Mouse (Mus musculus) layer of hippocampus, postnatal 36 days (tissue): Measurements from ENCODE around the gene Rapgef4. TPM values are rescaled to one million over a fixed set of nuclear protein-coding genes. Genes with fewer than 3 reads are reported as not detected.

Source experiments
- DNase-seq, 2 experiments: peaks; one replicate each; pipeline ENCODE4 v3.0.0; 2022
- total RNA-seq, 2 experiments: library from RNA; stranded (reverse); gene quantifications; 2 replicates each; pipeline ENCODE4 v1.2.3; 2021

The Rapgef4 gene
- total RNA-seq, 2 experiments from 2014 or later = 339 to 358 TPM

DNA sequence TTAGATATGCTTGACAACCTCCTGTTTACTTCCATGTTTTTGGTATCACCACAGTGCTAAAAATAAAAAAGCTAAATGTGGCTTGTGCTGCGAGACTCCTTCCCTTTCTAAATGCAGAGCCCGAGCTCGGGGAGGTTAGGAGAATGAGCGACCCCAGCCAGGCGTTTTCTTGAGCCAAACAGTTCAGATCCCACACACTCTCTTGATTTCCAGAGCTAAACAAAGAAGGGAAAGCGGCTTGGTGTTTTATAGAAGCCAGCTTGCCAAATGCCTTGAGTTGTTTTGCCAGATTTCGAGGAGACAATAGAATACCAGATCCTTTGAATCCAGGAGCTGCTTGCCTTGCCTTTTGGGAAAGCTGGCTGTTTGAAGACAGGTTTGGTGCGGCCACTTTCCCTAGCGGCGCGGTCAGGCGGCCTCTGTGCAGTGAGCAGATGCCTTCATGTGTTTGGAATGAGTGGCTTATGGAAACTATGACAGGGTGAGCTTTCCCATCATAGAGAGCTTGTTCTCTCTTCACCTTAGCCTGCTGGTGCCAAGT lies 254.4 kb downstream of the Rapgef4 start:
- DNase-seq = no peak

DNA sequence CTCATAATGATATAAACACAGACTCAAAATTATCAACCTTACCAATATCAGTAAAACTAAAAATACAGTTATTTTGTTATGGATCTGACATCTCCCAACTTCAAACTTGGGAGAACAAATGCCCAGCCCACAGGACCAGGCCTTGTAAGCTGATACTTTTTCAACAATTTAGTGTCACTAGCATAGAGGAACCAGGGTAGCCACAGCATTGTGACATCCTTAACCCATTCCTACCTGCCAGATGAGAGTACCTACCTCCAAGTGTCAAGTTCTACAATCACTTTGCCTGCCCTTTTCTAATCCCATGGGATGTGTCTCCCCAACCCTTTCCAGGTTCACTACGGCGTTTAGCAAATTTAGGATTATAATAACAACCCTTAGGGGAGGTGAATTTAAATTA lies 257.4 kb downstream of the Rapgef4 start:
- no peak for DNase-seq

DNA sequence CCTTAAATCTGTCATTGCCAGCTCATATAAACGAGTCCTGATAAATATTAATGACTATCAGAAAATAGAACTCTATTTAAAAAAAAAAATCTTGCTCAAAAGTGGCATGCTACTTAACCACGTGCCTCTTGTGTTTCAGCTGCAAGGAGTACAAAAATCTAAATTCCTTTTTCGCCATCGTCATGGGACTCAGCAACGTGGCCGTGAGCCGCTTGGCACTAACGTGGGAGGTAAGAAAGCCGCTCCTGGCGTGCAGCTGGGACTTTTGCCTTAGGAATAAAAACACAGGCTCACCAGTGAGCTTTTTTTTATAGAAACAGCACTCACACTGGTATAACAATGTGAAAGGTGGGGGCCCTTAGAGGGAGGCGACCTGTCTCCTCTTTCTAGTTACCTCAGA lies 257.9 kb downstream of the Rapgef4 start:
- DNase-seq = peak in 1 of 2 experiments; percentile 27

GRCm38 (mm10) chr2:72239456-72239855 lies 258.4 kb downstream of the Rapgef4 start:
- no peak for DNase-seq

GRCm38 (mm10) chr2:72239993-72240392 lies 259.0 kb downstream of the Rapgef4 start:
- no peak for DNase-seq

DNA sequence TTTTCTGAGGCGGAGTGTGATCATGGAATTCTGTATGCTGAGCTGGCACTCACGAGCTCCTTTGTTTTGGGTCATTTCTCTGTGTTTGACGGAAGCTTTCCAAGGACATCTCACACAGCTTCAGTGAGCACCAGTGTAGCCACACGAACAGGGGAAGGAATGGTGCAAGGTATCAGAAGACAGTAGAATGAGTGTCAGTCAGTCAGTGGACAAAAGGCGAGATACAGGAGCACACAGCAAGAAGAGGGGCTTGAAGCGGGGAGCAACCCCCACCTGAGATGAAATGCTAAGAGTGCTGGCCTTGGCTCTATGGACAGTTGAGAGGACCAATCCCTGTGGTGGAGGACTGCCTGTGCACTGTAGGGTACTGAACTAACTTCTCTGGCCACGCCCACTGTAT lies 259.7 kb downstream of the Rapgef4 start:
- no peak for DNase-seq

GRCm38 (mm10) chr2:72241714-72242472 lies 260.9 kb downstream of the Rapgef4 start:
- DNase-seq = no peak

DNA sequence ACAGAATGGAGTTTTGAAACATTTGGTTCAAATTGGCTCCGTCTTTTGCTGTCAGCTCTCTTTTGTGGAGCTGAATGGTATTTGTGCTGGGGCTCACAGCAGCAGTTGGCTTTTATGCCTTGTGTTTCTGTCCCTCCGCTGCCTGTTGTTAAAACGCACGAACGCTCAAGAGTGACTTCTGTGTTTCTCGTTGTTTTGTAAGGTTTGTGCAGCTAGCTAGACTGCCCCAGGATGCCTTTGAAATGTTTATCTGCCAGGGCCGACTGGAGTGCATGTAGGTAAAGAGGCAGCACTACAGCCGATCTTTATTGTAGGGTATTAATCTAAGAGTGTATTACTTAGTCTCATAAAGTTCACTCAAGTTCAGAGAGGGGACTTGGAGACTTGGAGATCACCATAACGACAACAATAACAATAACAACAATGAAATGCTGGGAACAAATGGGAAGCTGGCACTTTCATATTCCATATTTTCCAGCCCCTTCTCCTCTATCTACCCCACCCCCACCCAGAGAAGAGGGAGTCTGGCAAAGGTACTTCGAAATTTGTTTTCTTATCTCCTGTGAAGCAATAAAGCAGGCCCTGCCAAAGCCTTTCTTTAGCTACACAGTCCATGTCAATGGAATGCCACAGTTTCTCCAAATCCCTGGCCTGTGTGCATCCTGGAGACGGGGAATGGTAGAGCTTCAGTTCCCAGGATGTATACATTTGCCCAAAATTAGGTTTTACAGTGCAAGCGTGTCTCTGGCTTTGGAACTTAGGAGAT lies 262.1 kb downstream of the Rapgef4 start:
- DNase-seq = no peak

GRCm38 (mm10) chr2:72245631-72246030 lies 264.6 kb downstream of the Rapgef4 start:
- DNase-seq = no peak

DNA sequence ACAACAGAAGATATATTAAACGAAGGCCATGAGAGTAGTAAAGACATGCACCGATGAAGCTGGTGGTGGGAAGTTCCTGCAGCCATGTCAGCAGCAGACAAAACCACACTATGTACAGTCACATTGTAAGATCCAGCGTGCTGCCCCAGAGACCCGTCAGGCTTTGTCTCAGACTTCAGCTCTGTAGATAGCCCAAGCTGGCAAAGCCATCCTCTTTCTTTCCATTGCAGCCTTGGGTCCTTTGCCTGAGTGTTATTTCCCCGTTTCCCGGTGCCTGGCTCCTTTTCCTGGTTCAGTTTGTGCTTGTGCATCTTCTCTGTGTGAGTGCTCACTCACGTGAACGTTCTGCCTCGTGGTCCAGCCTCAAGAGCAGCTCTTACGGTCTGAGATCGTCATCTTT lies 265.3 kb downstream of the Rapgef4 start:
- DNase-seq = no peak

DNA sequence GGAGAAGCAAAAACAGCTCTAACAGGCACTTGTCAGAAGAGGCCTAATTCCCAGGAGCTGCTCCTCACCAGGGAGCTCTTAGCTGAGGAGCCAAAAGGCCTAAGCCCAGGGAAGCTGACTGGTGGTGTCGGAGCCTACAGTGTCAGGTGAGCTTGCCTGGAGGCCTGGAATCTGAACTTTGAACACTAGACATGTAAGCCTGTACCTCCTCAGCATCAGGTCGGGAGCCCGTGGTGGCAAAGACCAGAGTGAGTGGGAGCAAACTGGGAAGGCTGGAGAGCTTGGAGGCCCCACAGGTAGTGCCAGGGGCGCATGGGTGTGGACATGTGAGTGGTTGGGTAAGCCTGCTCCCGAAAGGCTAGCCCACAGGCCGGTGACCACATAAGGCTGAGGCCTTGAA lies 266.8 kb downstream of the Rapgef4 start:
- no peak for DNase-seq

- no peak for DNase-seq
Observed at GRCm38 (mm10) chr2:72252510-72253505, 271.8 kb downstream of the Rapgef4 start.

GRCm38 (mm10) chr2:72253882-72254281 lies 272.8 kb downstream of the Rapgef4 start:
- DNase-seq = no peak

DNA sequence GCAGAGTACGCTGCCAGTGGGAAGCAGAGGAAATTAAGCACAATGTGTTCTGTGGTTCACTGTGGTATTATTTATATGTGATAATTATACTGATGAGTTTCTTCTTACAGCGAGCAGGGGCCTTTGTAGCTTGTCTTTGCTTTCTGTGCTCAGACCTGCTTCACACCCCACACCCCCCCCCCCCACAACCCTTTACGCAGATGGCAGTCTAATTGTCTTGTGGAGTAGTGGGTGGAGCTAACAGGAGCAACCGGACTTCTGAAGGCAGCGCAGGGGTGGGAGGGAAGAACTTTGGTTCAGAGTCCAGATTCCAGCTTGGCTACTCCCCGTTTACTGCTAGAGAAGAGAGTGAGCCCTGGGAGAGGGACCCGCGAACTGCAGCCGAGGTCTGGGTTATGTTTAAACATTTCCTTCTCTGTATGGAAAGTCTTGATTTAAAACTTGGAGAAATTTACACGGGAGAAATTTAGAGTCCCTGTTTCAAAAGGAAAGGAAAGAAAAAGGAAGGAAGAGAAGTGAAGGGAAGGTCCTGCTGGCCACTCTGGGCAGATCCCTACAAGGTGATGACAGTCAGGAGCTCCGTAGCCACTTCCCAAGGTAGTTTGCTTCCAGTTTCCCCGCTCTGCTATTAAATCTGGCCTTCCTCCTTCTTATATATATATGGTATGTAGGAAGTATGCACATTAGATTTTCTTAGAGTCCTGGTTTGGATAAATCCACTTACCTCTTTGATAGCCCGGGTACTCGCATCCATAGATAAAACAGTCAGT lies 274.0 kb downstream of the Rapgef4 start:
- DNase-seq = no peak

- no peak for DNase-seq
Observed at GRCm38 (mm10) chr2:72260704-72261103, 279.7 kb downstream of the Rapgef4 start.

GRCm38 (mm10) chr2:72262814-72263480 lies 281.9 kb downstream of the Rapgef4 start:
- DNase-seq = no peak

DNA sequence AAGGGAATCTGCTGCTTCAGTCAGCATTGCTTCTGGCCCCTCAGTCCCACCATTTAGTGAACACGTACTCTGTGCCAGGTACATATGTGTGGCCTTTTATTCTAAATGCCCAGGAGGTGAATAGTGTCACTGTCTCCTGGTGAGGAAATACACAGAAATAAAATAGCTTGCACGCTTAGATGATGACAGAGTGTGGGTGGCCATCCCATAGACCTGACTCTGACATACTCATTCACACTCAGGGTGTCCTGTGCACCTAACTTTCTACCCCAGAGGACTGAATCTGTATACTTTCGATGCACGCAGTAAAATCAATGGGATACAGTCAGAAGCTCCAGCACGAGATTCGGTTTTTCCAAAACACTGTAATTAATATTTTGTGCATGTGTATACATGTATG lies 286.4 kb downstream of the Rapgef4 start:
- no peak for DNase-seq

GRCm38 (mm10) chr2:72269651-72270341 lies 288.8 kb downstream of the Rapgef4 start:
- no peak for DNase-seq

GRCm38 (mm10) chr2:72278247-72278873 lies 297.3 kb downstream of the Rapgef4 start:
- DNase-seq = no peak

- no peak for DNase-seq
Observed at GRCm38 (mm10) chr2:72280524-72280923, 299.5 kb downstream of the Rapgef4 start.
